Mouse (Mus musculus): ENCODE measurements around the gene Numb. TPM values are rescaled to one million over a fixed set of nuclear protein-coding genes. Genes with fewer than 3 reads are reported as not detected.

Numb gene
- total RNA-seq, 2 experiments from 2014 or later = 26.9 to 27.3 TPM

Other genes with a start within 250 kb of the Numb start
- gene Psen1, start 233.8 kb downstream of the Numb start, total RNA-seq (2021) = 10 to 100 TPM; 29.2 to 35.0 TPM
- gene Papln, start 158.3 kb downstream of the Numb start, total RNA-seq (2021) = 1 to 10 TPM; 5.3 to 5.7 TPM
- 1 to 10 TPM; 4.4 TPM for gene Riox1, start 28.7 kb upstream of the Numb start, total RNA-seq (2021)
- not detected for gene Heatr4, start 62.9 kb upstream of the Numb start, total RNA-seq (2021)
- gene Acot2, start 65.9 kb upstream of the Numb start, total RNA-seq (2021) = 100 to 1,000 TPM; 120 to 125 TPM
- gene Acot1, start 87.6 kb upstream of the Numb start, total RNA-seq (2021) = 10 to 100 TPM; 39.0 to 51.3 TPM
- 1 to 10 TPM in 1 of 2 experiments, under 1 TPM in 1; 0.80 to 1.4 TPM for gene Acot4, start 116.4 kb upstream of the Numb start, total RNA-seq (2021)
- gene Gm49366, start 117.0 kb upstream of the Numb start, total RNA-seq (2021) = under 1 TPM in 1 of 2 experiments, not detected in 1; 0.94 TPM
- 1 to 10 TPM in 1 of 2 experiments, under 1 TPM in 1; 0.69 to 1.0 TPM for gene Acot3, start 130.2 kb upstream of the Numb start, total RNA-seq (2021)
- under 1 TPM in 1 of 2 experiments, not detected in 1; 0.41 TPM for gene Acot5, start 147.4 kb upstream of the Numb start, total RNA-seq (2021)
- 1 to 10 TPM; 2.4 to 3.0 TPM for gene Acot6, start 178.7 kb upstream of the Numb start, total RNA-seq (2021)
- 1 to 10 TPM; 6.6 to 6.9 TPM for gene Dnal1, start 192.4 kb upstream of the Numb start, total RNA-seq (2021)
- gene Pnma1, start 226.6 kb upstream of the Numb start, total RNA-seq (2021) = under 1 TPM in 1 of 2 experiments, not detected in 1; 0.22 TPM

All from heart, adult 18-20 months (tissue).